Mouse (Mus musculus) hindbrain, embryonic 11.5 days (tissue): ENCODE measurements around the gene Agmat. TPM values are rescaled to one million over a fixed set of nuclear protein-coding genes. Genes with fewer than 3 reads are reported as not detected.

Experiments used
- ATAC-seq: fragments of 200-750 bp; cut with Nextera tagmentation; 2 replicates; pipeline ENCODE4 v1.8.0; 2017; ENCODE audit warnings: mild to moderate bottlenecking, moderate TSS enrichment, moderate library complexity; ENCODE audit not compliant: low FRiP score
- DNase-seq: peaks from one replicate; pipeline ENCODE4 v3.0.0-alpha.2; 2015; ENCODE audit warnings: low spot score
- H3K27ac ChIP-seq: fragments of 300-500 bp; sonication (generic); 2 replicates; pipeline ENCODE4 v1.5.1; 2014; ENCODE audit warnings: mild to moderate bottlenecking, low read depth, low read length
- H3K27me3 ChIP-seq: fragments of 300-500 bp; sonication (generic); 2 replicates; pipeline ENCODE4 v1.6.1; 2014; ENCODE audit warnings: mild to moderate bottlenecking, low read length, moderate library complexity, mixed read lengths; ENCODE audit not compliant: control insufficient read depth, insufficient read depth
- H3K36me3 ChIP-seq: fragments of 300-500 bp; sonication (generic); 2 replicates; pipeline ENCODE4 v1.6.1; 2014; ENCODE audit warnings: mild to moderate bottlenecking, low read length, moderate library complexity, mixed read lengths; ENCODE audit not compliant: control insufficient read depth, insufficient read depth
- H3K4me1 ChIP-seq: fragments of 300-500 bp; sonication (generic); replicated peaks from 2 replicates; pipeline ENCODE4 v1.6.1; 2014; ENCODE audit warnings: low read length, mixed read lengths; ENCODE audit not compliant: control insufficient read depth, insufficient read depth
- H3K4me2 ChIP-seq: fragments of 300-500 bp; sonication (generic); replicated peaks from 2 replicates; pipeline ENCODE4 v1.6.1; 2014; ENCODE audit warnings: mild to moderate bottlenecking, low read depth, low read length
- H3K4me3 ChIP-seq: fragments of 300-500 bp; sonication (generic); 2 replicates; pipeline ENCODE4 v1.5.1; 2014; ENCODE audit warnings: low read depth, low read length
- H3K9ac ChIP-seq: fragments of 300-500 bp; sonication (generic); 2 replicates; pipeline ENCODE4 v1.6.1; 2014; ENCODE audit warnings: low read depth, low read length
- H3K9me3 ChIP-seq: fragments of 300-500 bp; sonication (generic); 2 replicates; pipeline ENCODE4 v1.6.1; 2016; ENCODE audit warnings: low read length; ENCODE audit not compliant: control insufficient read depth
- WGBS: fragments of 180-500 bp; shearing (Covaris S2); extraction: QIAGEN DNeasy Blood & Tissue Kit; methylation state at CpG from one replicate; pipeline ENCODE4 v1.1.7; 2014; 5-methylcytosine and 5-hydroxymethylcytosine counted together
- polyA plus RNA-seq: library from polyadenylated mRNA; unstranded; fragments of >200 nt; fragmentation: Nextera tagmentation; extraction: Ambion mirVana; gene quantifications from 2 replicates; pipeline ENCODE4 v1.2.1, GENCODE M21; 2014

Agmat gene
- polyA plus RNA-seq, 1 experiment from 2014 or later = not detected

GRCm38 (mm10) chr4:141749557-141749956, 3.1 kb downstream of the Agmat start:
- Histone ChIP-seq H3K4me1 (no peaks in the 10 kb centered on the region), H3K27ac (no peak overlapping the region), H3K9me3 (no peaks in the 10 kb centered on the region), H3K36me3 (no peaks in the 10 kb centered on the region), H3K4me2 (no peak overlapping the region), H3K4me3 (no peak overlapping the region), H3K27me3 (no peaks in the 10 kb centered on the region), H3K9ac (no peak overlapping the region)
- ATAC-seq (no peak), DNase-seq (no peak)
- 32% methylated on average over 11 of the region's 11 CpGs for whole genome bisulfite sequencing

- H3K27me3 ChIP-seq = no peaks in the 10 kb centered on the region
Measured at GRCm38 (mm10) chr4:141750826-141751225, 4.4 kb downstream of the Agmat start.

GRCm38 (mm10) chr4:141751419-141752075, 5.1 kb downstream of the Agmat start:
- no peak overlapping the region for H3K9ac ChIP-seq
- H3K4me3 ChIP-seq = no peak overlapping the region
- no peak for ATAC-seq
- no peaks in the 10 kb centered on the region for H3K27me3 ChIP-seq
- H3K27ac ChIP-seq = no peak overlapping the region
- no peaks in the 10 kb centered on the region for H3K9me3 ChIP-seq
- no peak overlapping the region for H3K4me2 ChIP-seq
- H3K4me1 ChIP-seq = no peaks in the 10 kb centered on the region
- WGBS = 26% methylated on average over 4 of the region's 4 CpGs
- H3K36me3 ChIP-seq = no peaks in the 10 kb centered on the region
- DNase-seq = no peak

More at GRCm38 (mm10) chr4:141750826-141751225, 4.4 kb downstream of the Agmat start:
- Histone ChIP-seq H3K27ac (no peak overlapping the region), H3K4me2 (no peak overlapping the region), H3K9ac (no peak overlapping the region), H3K9me3 (no peaks in the 10 kb centered on the region), H3K4me3 (no peak overlapping the region), H3K4me1 (no peaks in the 10 kb centered on the region), H3K36me3 (no peaks in the 10 kb centered on the region)
- DNase-seq (no peak), ATAC-seq (no peak)
- WGBS = 60% methylated on average over 3 of the region's 3 CpGs

GRCm38 (mm10) chr4:141752076-141752421, 5.6 kb downstream of the Agmat start:
- H3K9ac ChIP-seq = no peak overlapping the region
- H3K4me3 ChIP-seq = no peak overlapping the region
- no peaks in the 10 kb centered on the region for H3K4me1 ChIP-seq
- ATAC-seq = no peak
- WGBS = 9% methylated on average over 3 of the region's 4 CpGs
- no peak overlapping the region for H3K27ac ChIP-seq
- no peak for DNase-seq
- no peaks in the 10 kb centered on the region for H3K9me3 ChIP-seq
- no peaks in the 10 kb centered on the region for H3K36me3 ChIP-seq
- no peak overlapping the region for H3K4me2 ChIP-seq
- H3K27me3 ChIP-seq = no peaks in the 10 kb centered on the region

GRCm38 (mm10) chr4:141755375-141755930, 9.0 kb downstream of the Agmat start:
- H3K36me3 ChIP-seq = no peaks in the 10 kb centered on the region
- 92% methylated on average over 19 of the region's 19 CpGs for WGBS

GRCm38 (mm10) chr4:141757124-141757523, 10.7 kb downstream of the Agmat start:
- Histone ChIP-seq H3K9ac (no peak overlapping the region), H3K9me3 (no peaks in the 10 kb centered on the region), H3K36me3 (no peaks in the 10 kb centered on the region), H3K4me3 (no peak overlapping the region), H3K27me3 (no peaks in the 10 kb centered on the region), H3K4me2 (no peak overlapping the region), H3K27ac (no peak overlapping the region), H3K4me1 (no peaks in the 10 kb centered on the region)
- ATAC-seq (no peak), DNase-seq (no peak)
- WGBS = 86% methylated on average over 3 of the region's 3 CpGs

More at GRCm38 (mm10) chr4:141755375-141755930, 9.0 kb downstream of the Agmat start:
- ATAC-seq (no peak), DNase-seq (no peak)
- no peaks in the 10 kb centered on the region for H3K27me3 ChIP-seq
- H3K9me3 ChIP-seq = no peaks in the 10 kb centered on the region
- no peak overlapping the region for H3K9ac ChIP-seq
- H3K4me1 ChIP-seq = no peaks in the 10 kb centered on the region
- no peak overlapping the region for H3K4me2 ChIP-seq
- H3K4me3 ChIP-seq = no peak overlapping the region
- H3K27ac ChIP-seq = no peak overlapping the region

GRCm38 (mm10) chr4:141758874-141759542, 12.5 kb downstream of the Agmat start:
- ATAC-seq (no peak), DNase-seq (no peak)
- Histone ChIP-seq H3K4me1 (no peaks in the 10 kb centered on the region), H3K27me3 (no peaks in the 10 kb centered on the region), H3K9me3 (no peaks in the 10 kb centered on the region), H3K4me3 (no peak overlapping the region), H3K4me2 (no peak overlapping the region), H3K9ac (no peak overlapping the region), H3K27ac (no peak overlapping the region), H3K36me3 (no peaks in the 10 kb centered on the region)
- WGBS = 83% methylated on average over 6 of the region's 6 CpGs

- no peak overlapping the region for H3K27ac ChIP-seq
- WGBS = 88% methylated on average over 4 of the region's 4 CpGs
- DNase-seq (no peak), ATAC-seq (no peak)
- no peak overlapping the region for H3K4me3 ChIP-seq
- no peak overlapping the region for H3K9ac ChIP-seq
- H3K27me3 ChIP-seq = no peaks in the 10 kb centered on the region
- H3K4me1 ChIP-seq = no peaks in the 10 kb centered on the region
- H3K36me3 ChIP-seq = no peaks in the 10 kb centered on the region
- H3K4me2 ChIP-seq = no peak overlapping the region
- H3K9me3 ChIP-seq = no peaks in the 10 kb centered on the region
Measured at GRCm38 (mm10) chr4:141760942-141761341, 14.5 kb downstream of the Agmat start.

- Histone ChIP-seq H3K27me3 (no peaks in the 10 kb centered on the region), H3K9me3 (no peaks in the 10 kb centered on the region), H3K9ac (no peak overlapping the region), H3K4me2 (no peak overlapping the region), H3K27ac (no peak overlapping the region), H3K4me3 (no peak overlapping the region), H3K4me1 (no peaks in the 10 kb centered on the region), H3K36me3 (no peaks in the 10 kb centered on the region)
- ATAC-seq (no peak), DNase-seq (no peak)
- WGBS = 94% methylated on average over 13 of the region's 13 CpGs
Measured at GRCm38 (mm10) chr4:141762102-141762598, 15.7 kb downstream of the Agmat start.
